Mouse (Mus musculus) forebrain, embryonic 15.5 days (tissue): Measurements from ENCODE around the gene Pianp. TPM values are rescaled to one million over a fixed set of nuclear protein-coding genes. Genes with fewer than 3 reads are reported as not detected.

Experiments
- ATAC-seq: fragments of 200-750 bp; cut with Nextera tagmentation; replicated peaks from 2 replicates; pipeline ENCODE4 v1.8.0; 2017; ENCODE audit warnings: mild to moderate bottlenecking, moderate TSS enrichment, moderate library complexity
- H3K27ac ChIP-seq: fragments of 300-500 bp; sonication (generic); replicated peaks from 2 replicates; pipeline ENCODE4 v1.5.1; 2015; ENCODE audit warnings: mild to moderate bottlenecking, inconsistent platforms
- H3K27me3 ChIP-seq: fragments of 300-500 bp; sonication (generic); 2 replicates; pipeline ENCODE4 v1.6.1; 2015; ENCODE audit warnings: inconsistent platforms
- H3K36me3 ChIP-seq: fragments of 300-500 bp; sonication (generic); 2 replicates; pipeline ENCODE4 v1.6.1; 2015; ENCODE audit warnings: mild to moderate bottlenecking, inconsistent platforms
- H3K4me1 ChIP-seq: fragments of 300-500 bp; sonication (generic); 2 replicates; pipeline ENCODE4 v1.6.1; 2015; ENCODE audit warnings: inconsistent platforms
- H3K4me2 ChIP-seq: fragments of 300-500 bp; sonication (generic); replicated peaks from 2 replicates; pipeline ENCODE4 v1.6.1; 2015; ENCODE audit warnings: mild to moderate bottlenecking, inconsistent platforms
- H3K4me3 ChIP-seq: fragments of 300-500 bp; sonication (generic); 2 replicates; pipeline ENCODE4 v1.5.1; 2015; ENCODE audit warnings: mild to moderate bottlenecking, inconsistent platforms
- H3K9ac ChIP-seq: fragments of 300-500 bp; sonication (generic); replicated peaks from 2 replicates; pipeline ENCODE4 v1.6.1; 2015; ENCODE audit warnings: mild to moderate bottlenecking, inconsistent platforms
- H3K9me3 ChIP-seq: fragments of 300-500 bp; sonication (generic); 2 replicates; pipeline ENCODE4 v1.6.1; 2016; ENCODE audit warnings: inconsistent platforms
- WGBS: fragments of 180-500 bp; shearing (Covaris S2); methylation state at CpG from one replicate; pipeline ENCODE4 v1.1.7; 2015; ENCODE audit warnings: mixed read lengths; 5-methylcytosine and 5-hydroxymethylcytosine counted together
- polyA plus RNA-seq: library from polyadenylated mRNA; unstranded; fragments of >200 nt; fragmentation: Nextera tagmentation; extraction: Ambion mirVana; gene quantifications from 2 replicates; pipeline ENCODE4 v1.2.1, GENCODE M21; 2015

Gene Pianp
- polyA plus RNA-seq, 1 experiment from 2014 or later: 30.4 TPM

DNA sequence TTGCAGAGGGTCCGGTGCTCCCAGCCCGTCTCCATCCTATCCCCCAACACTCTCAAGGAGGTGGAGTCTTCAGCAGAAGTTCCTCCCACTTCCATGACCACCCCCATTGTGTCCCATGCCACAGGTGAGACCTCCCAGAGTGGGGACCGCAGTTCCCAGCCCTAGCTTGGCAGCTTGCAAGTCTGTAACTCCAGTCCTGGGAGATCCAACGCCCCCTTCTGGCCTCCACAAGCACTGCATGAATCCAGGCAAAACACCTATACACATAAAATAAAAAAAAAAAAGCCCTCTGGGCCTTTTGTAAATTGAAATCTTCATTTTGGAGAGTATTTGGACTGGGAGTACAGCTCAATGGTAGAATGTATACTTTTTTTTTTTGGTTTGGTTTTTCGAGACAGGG is 54.7 kb downstream of the Pianp start:
- Histone ChIP-seq H3K27ac (no peak overlapping the region), H3K9ac (no peak overlapping the region), H3K4me3 (no peak overlapping the region), H3K4me2 (no peak overlapping the region), H3K4me1 (peaks cover 3% of the 10 kb centered on the region; the same call in 1 of the 2 replicates), H3K36me3 (peaks cover 82% of the 10 kb centered on the region), H3K9me3 (no peaks in the 10 kb centered on the region), H3K27me3 (no peaks in the 10 kb centered on the region)
- WGBS: 70% methylated on average over 5 of the region's 5 CpGs
- no peak for ATAC-seq

Other genes starting within 250 kb of the Pianp start
- not detected in 2 replicates for gene Gm45234, start 240.7 kb upstream of the Pianp start, polyA plus RNA-seq
- gene Atn1, start 240.2 kb upstream of the Pianp start, polyA plus RNA-seq: 22.3 and 24.5 TPM in 2 replicates
- 40.1 and 44.2 TPM in 2 replicates for gene Eno2, start 227.0 kb upstream of the Pianp start, polyA plus RNA-seq
- gene Lrrc23, start 217.0 kb upstream of the Pianp start, polyA plus RNA-seq: 3.7 and 4.8 TPM in 2 replicates
- gene Spsb2, start 188.0 kb upstream of the Pianp start, polyA plus RNA-seq: 4.4 and 5.0 TPM in 2 replicates
- gene Tpi1, start 182.4 kb upstream of the Pianp start, polyA plus RNA-seq: 352 and 365 TPM in 2 replicates
- 194 and 200 TPM in 2 replicates for gene Usp5, start 167.2 kb upstream of the Pianp start, polyA plus RNA-seq
- gene Cdca3, start 167.1 kb upstream of the Pianp start, polyA plus RNA-seq: 100 and 106 TPM in 2 replicates
- gene Gnb3, start 156.4 kb upstream of the Pianp start, polyA plus RNA-seq: 0.23 and 1.8 TPM in 2 replicates
- 15.3 and 15.7 TPM in 2 replicates for gene P3h3, start 138.9 kb upstream of the Pianp start, polyA plus RNA-seq
- 25.2 and 25.9 TPM in 2 replicates for gene Gpr162, start 132.7 kb upstream of the Pianp start, polyA plus RNA-seq
- gene Cd4, start 108.5 kb upstream of the Pianp start, polyA plus RNA-seq: 0.15 TPM in 1 of 2 replicates, not detected in the other
- gene Lag3, start 85.0 kb upstream of the Pianp start, polyA plus RNA-seq: 2.6 and 3.3 TPM in 2 replicates
- gene Ptms, start 76.6 kb upstream of the Pianp start, polyA plus RNA-seq: 772 and 823 TPM in 2 replicates
- gene Mlf2, start 65.3 kb upstream of the Pianp start, polyA plus RNA-seq: 507 and 513 TPM in 2 replicates
- gene Cops7a, start 31.2 kb upstream of the Pianp start, polyA plus RNA-seq: 90.2 and 93.6 TPM in 2 replicates
- 16.7 and 21.7 TPM in 2 replicates for gene Zfp384, start 12.5 kb downstream of the Pianp start, polyA plus RNA-seq
- 207 and 211 TPM in 2 replicates for gene Ing4, start 43.1 kb downstream of the Pianp start, polyA plus RNA-seq
- 21.9 and 26.2 TPM in 2 replicates for gene Acrbp, start 53.0 kb downstream of the Pianp start, polyA plus RNA-seq
- 0.50 and 0.71 TPM in 2 replicates for gene Lpar5, start 71.2 kb downstream of the Pianp start, polyA plus RNA-seq
- 98.9 and 112 TPM in 2 replicates for gene Chd4, start 99.3 kb downstream of the Pianp start, polyA plus RNA-seq
- gene Nop2, start 135.2 kb downstream of the Pianp start, polyA plus RNA-seq: 51.1 and 51.8 TPM in 2 replicates
- 18.9 and 21.0 TPM in 2 replicates for gene Iffo1, start 148.5 kb downstream of the Pianp start, polyA plus RNA-seq
- gene Gapdh, start 169.8 kb downstream of the Pianp start, polyA plus RNA-seq: 1,461 and 1,493 TPM in 2 replicates
- gene Ncapd2, start 195.0 kb downstream of the Pianp start, polyA plus RNA-seq: 98.5 and 99.5 TPM in 2 replicates
- 155 and 158 TPM in 2 replicates for gene Mrpl51, start 195.1 kb downstream of the Pianp start, polyA plus RNA-seq
- gene Vamp1, start 218.9 kb downstream of the Pianp start, polyA plus RNA-seq: 5.6 and 6.0 TPM in 2 replicates
- gene Tapbpl, start 235.2 kb downstream of the Pianp start, polyA plus RNA-seq: 3.0 and 3.2 TPM in 2 replicates
- 1.3 and 2.3 TPM in 2 replicates for gene Cd27, start 240.3 kb downstream of the Pianp start, polyA plus RNA-seq